Mouse (Mus musculus) monocyte, adult 5-6 weeks (primary cell): ENCODE data around the gene Gm4767. TPM values are rescaled to one million over a fixed set of nuclear protein-coding genes. Genes with fewer than 3 reads are reported as not detected.
"Not testable (repeated sequence)": the region's sequence is repeated elsewhere in the genome, so short reads cannot be mapped to it uniquely, and the experiment has no call there.

Experiments
- ATAC-seq: fragments of 153-309, 156-312 bp; replicated peaks from 2 replicates; pipeline ENCODE4 v1.8.0; 2017; ENCODE audit warnings: mild to moderate bottlenecking; ENCODE audit not compliant: low TSS enrichment, insufficient number of reproducible peaks, severe bottlenecking, poor library complexity, low FRiP score
- total RNA-seq: library from RNA; stranded (forward); fragments of 200-1000, 200-491, 200-594 nt; gene quantifications from 3 replicates; pipeline ENCODE4 v1.2.3, GENCODE M21; 2017

Gm4767 gene
- 0.48 to 3.2 TPM in 2 of 3 replicates, not detected in the other for total RNA-seq

DNA sequence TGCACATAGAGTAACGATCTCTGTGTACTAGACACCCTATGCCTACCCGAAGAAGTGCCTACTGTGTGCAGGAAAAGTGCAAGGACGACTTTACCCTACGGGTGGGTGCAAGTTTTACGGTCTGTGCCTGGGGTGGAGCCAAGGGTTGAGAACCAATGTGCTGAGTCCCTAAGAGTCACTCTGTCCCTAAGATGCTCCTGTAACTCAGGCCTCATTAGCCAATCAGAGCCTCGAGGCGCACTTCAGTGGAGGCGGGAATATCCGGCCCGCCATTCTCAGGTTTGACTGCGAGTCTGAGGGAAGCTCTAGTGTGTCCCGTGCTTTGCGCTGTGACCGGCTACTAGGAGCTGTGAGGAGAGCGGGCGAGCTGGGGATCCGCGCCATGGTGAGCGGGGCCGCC is at the start of gene Gm4767:
Gm4767 (plus strand) TSS at position 288 of the 400 bp plus-strand sequence.
- ATAC-seq = not testable (repeated sequence)

DNA sequence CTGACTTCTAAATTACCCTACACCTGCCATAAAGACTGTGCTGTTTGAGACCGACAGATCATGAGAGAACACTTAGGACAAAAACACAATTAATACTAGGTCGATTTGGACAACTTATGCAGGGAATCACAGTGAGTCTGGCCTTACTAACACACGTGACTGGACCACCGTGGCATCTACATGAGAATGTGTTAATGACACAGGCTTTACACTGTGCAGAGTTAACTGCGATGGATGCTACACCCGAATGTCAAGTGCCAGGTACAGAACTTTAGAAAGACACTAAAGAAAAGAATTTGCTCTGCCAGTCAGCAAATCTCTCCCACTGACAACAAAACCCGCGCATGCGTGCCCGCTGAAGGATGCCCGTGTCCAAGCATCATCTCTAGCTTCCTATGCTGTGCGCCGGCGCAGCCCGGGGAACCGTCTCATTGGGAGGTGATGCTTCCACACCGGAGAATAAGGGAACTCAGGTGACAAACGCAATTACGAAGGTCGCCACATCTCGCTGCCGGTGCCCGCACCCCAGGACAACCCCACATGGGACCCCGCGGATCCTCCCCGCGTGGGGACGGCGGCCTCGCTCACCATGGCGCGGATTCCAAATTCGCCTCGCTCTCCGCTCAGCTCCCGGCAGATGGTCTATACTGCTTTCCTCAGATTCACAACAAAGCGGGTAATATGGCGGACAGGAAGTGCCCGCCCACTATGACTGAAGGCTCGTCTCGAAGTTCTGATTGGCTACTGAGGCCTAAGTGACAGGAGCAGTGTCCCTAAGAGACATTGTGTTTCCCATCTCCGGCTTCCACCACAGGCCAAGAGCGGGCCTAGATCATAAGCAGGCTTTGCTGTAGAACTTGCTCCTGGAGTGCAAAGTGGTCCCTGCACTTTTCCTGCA is 41.2 kb upstream of the Gm4767 start, which contains the start of gene Gm3055:
Gm3055 (minus strand) TSS at position 656 of the 898 bp plus-strand sequence.
- peak; percentile 59 for ATAC-seq

DNA sequence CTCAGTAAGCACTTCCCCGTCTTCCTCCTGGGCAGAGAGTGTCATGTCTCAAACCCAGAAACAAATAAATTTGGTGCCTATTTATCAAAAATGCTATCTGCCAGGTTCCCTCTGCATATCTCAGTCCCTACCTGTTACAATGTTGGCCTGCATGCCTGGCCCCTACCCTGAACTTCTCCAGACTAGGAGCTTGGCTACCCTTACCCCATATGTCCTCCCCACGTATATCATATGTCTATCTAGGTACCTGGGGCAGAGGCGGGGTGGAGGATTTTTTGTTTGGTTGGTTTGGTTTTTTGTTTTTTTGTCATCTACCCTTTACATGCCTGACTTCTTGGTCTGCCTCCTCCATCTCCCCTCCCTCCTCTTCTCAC is 40.6 kb upstream of the Gm4767 start:
- ATAC-seq = not testable (repeated sequence)

DNA sequence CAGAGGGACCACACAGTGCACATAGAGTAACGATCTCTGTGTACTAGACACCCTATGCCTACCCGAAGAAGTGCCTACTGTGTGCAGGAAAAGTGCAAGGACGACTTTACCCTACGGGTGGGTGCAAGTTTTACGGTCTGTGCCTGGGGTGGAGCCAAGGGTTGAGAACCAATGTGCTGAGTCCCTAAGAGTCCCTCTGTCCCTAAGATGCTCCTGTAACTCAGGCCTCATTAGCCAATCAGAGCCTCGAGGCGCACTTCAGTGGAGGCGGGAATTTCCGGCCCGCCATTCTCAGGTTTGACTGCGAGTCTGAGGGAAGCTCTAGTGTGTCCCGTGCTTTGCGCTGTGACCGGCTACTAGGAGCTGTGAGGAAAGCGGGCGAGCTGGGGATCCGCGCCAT is 34.2 kb downstream of the Gm4767 start:
- not testable (repeated sequence) for ATAC-seq

DNA sequence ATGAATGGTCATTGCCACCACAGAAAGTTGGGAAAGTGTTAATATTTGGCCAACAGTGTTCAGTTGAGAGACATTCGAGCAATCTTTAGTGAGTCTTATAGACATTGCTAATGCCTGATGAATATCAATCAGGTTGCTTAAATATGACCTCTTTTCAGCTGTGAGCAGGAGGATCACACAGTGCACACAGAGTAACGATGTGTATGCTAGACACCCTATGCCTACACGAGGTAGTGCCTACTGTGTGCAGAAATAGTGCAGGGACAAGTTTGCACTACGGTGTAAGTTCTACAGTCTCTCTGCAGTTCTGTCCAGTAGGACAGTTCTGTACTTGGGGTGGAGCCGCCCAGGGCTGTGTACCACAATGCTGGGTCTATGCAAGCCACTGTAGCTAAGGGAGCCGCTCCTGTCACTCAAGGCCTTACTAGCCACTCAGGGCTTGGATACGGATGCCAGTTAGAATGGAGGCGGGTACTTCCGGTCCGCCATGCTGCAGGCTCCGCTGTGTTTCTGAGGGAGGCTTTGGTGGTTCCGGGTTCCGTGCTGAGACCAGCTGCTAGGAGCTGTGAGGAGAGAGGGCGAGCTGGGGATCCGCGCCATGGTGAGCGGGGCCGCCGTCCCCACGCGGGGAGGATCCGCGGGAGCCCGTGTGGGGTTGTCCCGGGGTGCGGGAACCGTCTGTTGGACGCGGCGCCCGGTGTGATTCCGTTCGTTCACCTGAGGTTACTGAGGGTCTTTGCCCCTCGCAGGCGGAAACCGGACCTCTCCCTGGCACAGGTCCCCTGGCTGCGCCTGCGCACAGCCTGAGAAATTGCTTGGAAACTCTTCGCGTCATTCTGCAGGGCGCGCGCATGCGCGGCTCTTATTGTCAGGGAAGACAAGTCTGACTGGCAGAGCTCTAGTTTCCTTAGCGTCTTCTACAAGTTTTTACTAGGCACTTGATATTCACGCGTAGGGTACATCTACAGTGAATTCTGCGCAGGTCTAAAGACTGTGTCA is 51.7 kb downstream of the Gm4767 start, which contains the start of gene Gm32687:
Gm32687 (plus strand) TSS at position 526 of the 999 bp plus-strand sequence.
- ATAC-seq = peak; percentile 100

Other genes starting within 250 kb of the Gm4767 start
- gene Tle2, start 237.6 kb upstream of the Gm4767 start, total RNA-seq = 2.0 to 3.2 TPM (median 2.7 TPM) in 3 replicates
- gene Tle6, start 211.1 kb upstream of the Gm4767 start, total RNA-seq = not detected in 3 replicates
- gene BC025920, start 205.9 kb upstream of the Gm4767 start, total RNA-seq = 0.75 to 2.4 TPM (median 1.8 TPM) in 3 replicates
- gene Sirt6, start 184.4 kb upstream of the Gm4767 start, total RNA-seq = 4.8 to 5.8 TPM (median 5.0 TPM) in 3 replicates
- gene Ankrd24, start 183.6 kb upstream of the Gm4767 start, total RNA-seq = 0.38 to 3.9 TPM (median 1.1 TPM) in 3 replicates
- gene Gm10778, start 163.1 kb upstream of the Gm4767 start, total RNA-seq = 1.8 to 5.2 TPM (median 4.2 TPM) in 3 replicates
- gene Zfp433, start 107.4 kb upstream of the Gm4767 start, total RNA-seq = 17.6 to 27.9 TPM (median 19.5 TPM) in 3 replicates
- gene Gm3055, start 41.0 kb upstream of the Gm4767 start, total RNA-seq = 1.6 to 10.2 TPM (median 5.0 TPM) in 3 replicates
- gene Gm32687, start 51.7 kb downstream of the Gm4767 start, total RNA-seq = 5.4 to 8.2 TPM (median 7.3 TPM) in 3 replicates
- 1.8 to 3.0 TPM (median 1.8 TPM) in 3 replicates for gene Zfp781, start 118.3 kb downstream of the Gm4767 start, total RNA-seq
- gene Zfp873, start 235.9 kb downstream of the Gm4767 start, total RNA-seq = 3.7 to 15.2 TPM (median 4.5 TPM) in 3 replicates